In the genomic region with DNA sequence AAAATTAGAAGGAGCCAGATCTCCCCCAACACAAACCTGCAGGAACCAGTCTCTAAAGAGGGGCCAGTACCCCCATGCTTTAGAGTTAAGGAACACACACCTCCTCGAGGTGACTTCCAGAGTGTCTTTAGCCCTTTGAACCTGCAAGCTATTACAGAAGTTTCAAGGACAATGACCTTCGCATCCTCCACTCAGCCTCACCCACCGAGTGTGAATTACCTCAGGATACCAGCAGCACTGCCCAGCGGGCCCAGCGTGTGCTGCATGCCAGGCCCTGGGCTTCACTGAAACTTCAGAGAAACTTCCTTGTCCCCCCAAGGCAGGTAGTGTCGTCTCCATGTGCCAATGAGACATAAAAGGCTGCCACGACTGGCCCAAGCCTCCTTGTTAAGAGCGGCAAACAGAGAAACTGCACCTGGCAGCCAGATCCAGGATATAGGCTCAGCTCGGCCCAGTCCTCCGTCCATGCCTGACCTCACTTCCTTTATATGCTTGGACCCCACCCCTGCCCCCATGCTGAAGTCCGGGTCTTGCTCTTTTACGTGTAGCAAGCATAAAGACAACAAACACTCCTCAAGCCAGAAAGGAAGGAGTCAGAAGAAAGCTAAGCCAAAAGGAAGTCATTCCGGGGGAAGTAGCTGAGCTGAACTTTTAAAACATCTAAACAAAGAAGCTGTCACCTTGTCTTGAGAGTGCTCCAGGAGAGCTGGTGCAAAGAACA, we compare ENCODE assay signal across 17 mouse cellular contexts. TPM values are rescaled to one million over a fixed set of nuclear protein-coding genes. Genes with fewer than 3 reads are reported as not detected.
DNase-seq lines count a peak whose midpoint lies in the region; ATAC-seq and TF ChIP-seq lines count a peak whose summit lies in the region.
"Had no signal": no experiment of that assay in that cellular context is flagged by ENCODE, and none has a peak within 500 bp of the region (broad histone marks: within the 10 kb centered on the region; RNA-seq: fewer than 3 reads in every experiment).

No protein-coding gene starts in this region.

- no peaks in the 10 kb centered on the region for H3K27me3 ChIP-seq in heart, embryonic 15.5 days
- H3K27me3 ChIP-seq in lung, postnatal 0 days (replicated peaks; ENCODE audit: insufficient read depth, low read length) = no peaks in the 10 kb centered on the region
- H3K27me3 ChIP-seq: forebrain, embryonic 13.5 days; limb, embryonic 15.5 days; neural tube, embryonic 15.5 days had no signal

- no peaks in the 10 kb centered on the region for H3K4me1 ChIP-seq in heart, embryonic 15.5 days (replicated peaks)
- H3K4me1 ChIP-seq in lung, postnatal 0 days (ENCODE audit: insufficient read depth, low read depth, low read length) = no peaks in the 10 kb centered on the region
- H3K4me1 ChIP-seq: forebrain, embryonic 13.5 days; limb, embryonic 15.5 days; neural tube, embryonic 15.5 days had no signal

- peaks cover 4% of the 10 kb centered on the region; the same call in 1 of the 2 replicates for H3K36me3 ChIP-seq in heart, embryonic 15.5 days
- H3K36me3 ChIP-seq in lung, postnatal 0 days (ENCODE audit: insufficient read depth, low read length) = peaks cover 8% of the 10 kb centered on the region; the same call in 1 of the 2 replicates

- H3K4me2 ChIP-seq in heart, embryonic 15.5 days = no peak overlapping the region
- no peak overlapping the region for H3K4me2 ChIP-seq in lung, postnatal 0 days (replicated peaks; ENCODE audit: low read depth, low read length)
- H3K4me2 ChIP-seq: forebrain, embryonic 13.5 days; limb, embryonic 15.5 days; neural tube, embryonic 15.5 days had no signal

- no peak for TF ChIP-seq EP300 in lung, postnatal 0 days (IDR thresholded peaks at IDR 0.05)

- no peak overlapping the region for H3K9ac ChIP-seq in heart, embryonic 15.5 days
- no peak overlapping the region for H3K9ac ChIP-seq in lung, postnatal 0 days (replicated peaks; ENCODE audit: low read depth)
- H3K9ac ChIP-seq: forebrain, embryonic 13.5 days; limb, embryonic 15.5 days; liver, postnatal 0 days; neural tube, embryonic 15.5 days had no signal

- H3K9me3 ChIP-seq in heart, embryonic 15.5 days (replicated peaks) = peaks cover 5% of the 10 kb centered on the region; the same call in 1 of the 2 replicates
- H3K9me3 ChIP-seq in lung, postnatal 0 days (ENCODE audit: low read length) = no peaks in the 10 kb centered on the region
- H3K9me3 ChIP-seq: forebrain, embryonic 13.5 days; limb, embryonic 15.5 days; neural tube, embryonic 15.5 days had no signal

- intact Hi-C loops in heart, postnatal 25 days (cut with DNase I) = loop anchor here (2.0 kb wide), 1 partner anchor 43 kb away; no protein-coding TSS in a partner anchor
- intact Hi-C loops in left cerebral cortex, adult 2 months (cut with DNase I) = no loop called here

- DNase-seq in heart, adult 11 months = peak; percentile 95
- DNase-seq in heart, postnatal 25 days (ENCODE audit: low spot score) = no peak
- DNase-seq in kidney, adult 9 months = peak; percentile 30
- DNase-seq in lung, postnatal 0 days (ENCODE audit: low spot score) = peak; percentile 53
- no peak for DNase-seq in frontal cortex, postnatal 25 days (ENCODE audit: low spot score in 2 of 2)
- DNase-seq in urinary bladder, adult 2 months (ENCODE audit: low spot score) = no peak
- no peak for DNase-seq in left cerebral cortex, adult 2 months (ENCODE audit: extremely low spot score in 1 of 2, low spot score in 2 of 2)
- DNase-seq: cerebellum, adult 9-11 months; liver, postnatal 0 days; retina, postnatal 1 day; thymus, postnatal 36 days had no signal

- H3K27ac ChIP-seq in heart, embryonic 15.5 days = 0 out of 2 replicates have a peak overlapping the region, but pooled peaks have one; percentile 11
- peak overlapping the region; percentile 51; the same call in 1 of the 2 replicates for H3K27ac ChIP-seq in lung, postnatal 0 days (ENCODE audit: low read length)
- H3K27ac ChIP-seq in left cerebral cortex, adult 2 months = no peak overlapping the region
- H3K27ac ChIP-seq: forebrain, embryonic 13.5 days; limb, embryonic 15.5 days; neural tube, embryonic 15.5 days; stomach, postnatal 0 days had no signal

- no peak overlapping the region for H3K4me3 ChIP-seq in heart, embryonic 15.5 days
- no peak overlapping the region for H3K4me3 ChIP-seq in lung, postnatal 0 days (ENCODE audit: low read depth, low read length)
- H3K4me3 ChIP-seq in left cerebral cortex, adult 2 months = no peak overlapping the region
- H3K4me3 ChIP-seq: forebrain, embryonic 13.5 days; limb, embryonic 15.5 days; neural tube, embryonic 15.5 days had no signal

- no peak for TF ChIP-seq CTCF in lung, postnatal 0 days (IDR thresholded peaks at IDR 0.05)
- TF ChIP-seq CTCF in left cerebral cortex, adult 2 months (IDR thresholded peaks at IDR 0.05) = no peak

- ATAC-seq in heart, embryonic 15.5 days (replicated peaks; ENCODE audit: insufficient number of reproducible peaks, insufficient read depth, low FRiP score, low read depth) = 0 out of 2 replicates have a peak, but pooled peaks have one; percentile 14
- peak; percentile 84 for ATAC-seq in lung, postnatal 0 days
- ATAC-seq: activated CD4-positive, CD25-positive, alpha-beta regulatory T cell, adult 4 months; forebrain, embryonic 13.5 days; liver, postnatal 0 days had no signal

- WGBS in heart, embryonic 15.5 days = 75% methylated on average over 13 of the region's 13 CpGs
- 54% methylated on average over 13 of the region's 13 CpGs for WGBS in lung, postnatal 0 days

RNA-seq across cellular contexts. Expression of a gene that starts 45.2 kb away (rescaled TPM):
- 10 to 100 TPM in 1 of 2 experiments, 1 to 10 TPM in 1; 8.7 to 11.7 TPM for total RNA-seq in heart, postnatal 25 days (2021)
- polyA plus RNA-seq in heart, embryonic 15.5 days (2015; fragmentation: Nextera tagmentation; extraction: Ambion mirVana) = 8.7 and 10.8 TPM in 2 replicates
- polyA plus RNA-seq in lung, postnatal 0 days (2015; fragmentation: Nextera tagmentation; extraction: Ambion mirVana) = 27.0 and 29.0 TPM in 2 replicates
- polyA plus RNA-seq in urinary bladder, adult 2 months (2012; rRNA removed) = 21.4 and 24.1 TPM in 2 replicates
- 10 to 100 TPM; 10.9 to 11.3 TPM for total RNA-seq in left cerebral cortex, adult 2 months (2021)

Comparison
In these comparisons a context has a peak if more than half of its experiments do, and no peak if none do; other contexts are left out.
1. DNase-seq: peak in heart, adult 11 months (single experiment), kidney, adult 9 months (single experiment) and lung, postnatal 0 days (single experiment); none in heart, postnatal 25 days (single experiment), frontal cortex, postnatal 25 days (0 of 2), urinary bladder, adult 2 months (single experiment) and left cerebral cortex, adult 2 months (0 of 2).